Mouse (Mus musculus) forebrain, embryonic 12.5 days (tissue): ENCODE measurements around the gene Jund. TPM values are rescaled to one million over a fixed set of nuclear protein-coding genes. Genes with fewer than 3 reads are reported as not detected.

ENCODE experiments used
- ATAC-seq: fragments of 200-750 bp; cut with Nextera tagmentation; 2 replicates; pipeline ENCODE4 v1.8.0; 2017; ENCODE audit warnings: moderate TSS enrichment; ENCODE audit not compliant: low FRiP score
- H3K27ac ChIP-seq: fragments of 300-500 bp; sonication (generic); 2 replicates; pipeline ENCODE4 v1.5.1; 2016; ENCODE audit warnings: mild to moderate bottlenecking
- H3K27me3 ChIP-seq: fragments of 300-500 bp; sonication (generic); 2 replicates; pipeline ENCODE4 v1.6.1; 2016; ENCODE audit warnings: mild to moderate bottlenecking
- H3K36me3 ChIP-seq: fragments of 300-500 bp; sonication (generic); replicated peaks from 2 replicates; pipeline ENCODE4 v1.6.1; 2016; ENCODE audit warnings: mild to moderate bottlenecking
- H3K4me1 ChIP-seq: fragments of 300-500 bp; sonication (generic); 2 replicates; pipeline ENCODE4 v1.6.1; 2016
- H3K4me2 ChIP-seq: fragments of 300-500 bp; sonication (generic); 2 replicates; pipeline ENCODE4 v1.6.1; 2016; ENCODE audit warnings: mild to moderate bottlenecking, moderate library complexity
- H3K4me3 ChIP-seq: fragments of 300-500 bp; sonication (generic); replicated peaks from 2 replicates; pipeline ENCODE4 v1.5.1; 2016; ENCODE audit warnings: mild to moderate bottlenecking
- H3K9ac ChIP-seq: fragments of 300-500 bp; sonication (generic); 2 replicates; pipeline ENCODE4 v1.6.1; 2016; ENCODE audit warnings: mild to moderate bottlenecking
- H3K9me3 ChIP-seq: fragments of 300-500 bp; sonication (generic); 2 replicates; pipeline ENCODE4 v1.6.1; 2016
- WGBS: fragments of 180-500 bp; shearing (Covaris S2); methylation state at CpG from one replicate; pipeline ENCODE4 v1.1.7; 2016; 5-methylcytosine and 5-hydroxymethylcytosine counted together
- polyA plus RNA-seq: library from polyadenylated mRNA; unstranded; fragments of >200 nt; fragmentation: Nextera tagmentation; extraction: Ambion mirVana; gene quantifications from 2 replicates; pipeline ENCODE4 v1.2.1, GENCODE M21; 2016

The Jund gene
- polyA plus RNA-seq, 1 experiment from 2014 or later, result 165 TPM

GRCm38 (mm10) chr8:70660273-70660725 lies 38.5 kb upstream of the Jund start, which contains the start of gene Pgpep1:
TSS of gene Pgpep1 (minus strand) at chr8:70660388.
- Histone ChIP-seq H3K27me3 (no peaks in the 10 kb centered on the region), H3K4me3 (peak within 1 kb of the TSS; percentile 78), H3K4me1 (peaks cover 51% of the 10 kb centered on the region), H3K9ac (peak within 1 kb of the TSS; percentile 84), H3K9me3 (no peaks in the 10 kb centered on the region), H3K4me2 (peak within 1 kb of the TSS; percentile 91), H3K27ac (peak within 1 kb of the TSS; percentile 54), H3K36me3 (peaks cover 3% of the 10 kb centered on the region; the same call in 1 of the 2 replicates)
- peak; percentile 50; the same call in 1 of the 2 replicates for ATAC-seq
- under 1% methylated on average over 14 of the region's 14 CpGs for WGBS

- 0 out of 2 replicates have a peak overlapping the region, but pooled peaks have one; percentile 13 for H3K27ac ChIP-seq
- no peaks in the 10 kb centered on the region; the same call in 1 of the 2 replicates for H3K9me3 ChIP-seq
- no peak overlapping the region for H3K4me3 ChIP-seq
- H3K27me3 ChIP-seq, result no peaks in the 10 kb centered on the region
- 31% methylated on average over 4 of the region's 4 CpGs for WGBS
- H3K36me3 ChIP-seq, result no peaks in the 10 kb centered on the region
- no peak overlapping the region for H3K9ac ChIP-seq
- H3K4me2 ChIP-seq, result no peak overlapping the region
- H3K4me1 ChIP-seq, result peaks cover 17% of the 10 kb centered on the region
- ATAC-seq, result no peak
Observed at GRCm38 (mm10) chr8:70663691-70664090, 35.1 kb upstream of the Jund start.

DNA sequence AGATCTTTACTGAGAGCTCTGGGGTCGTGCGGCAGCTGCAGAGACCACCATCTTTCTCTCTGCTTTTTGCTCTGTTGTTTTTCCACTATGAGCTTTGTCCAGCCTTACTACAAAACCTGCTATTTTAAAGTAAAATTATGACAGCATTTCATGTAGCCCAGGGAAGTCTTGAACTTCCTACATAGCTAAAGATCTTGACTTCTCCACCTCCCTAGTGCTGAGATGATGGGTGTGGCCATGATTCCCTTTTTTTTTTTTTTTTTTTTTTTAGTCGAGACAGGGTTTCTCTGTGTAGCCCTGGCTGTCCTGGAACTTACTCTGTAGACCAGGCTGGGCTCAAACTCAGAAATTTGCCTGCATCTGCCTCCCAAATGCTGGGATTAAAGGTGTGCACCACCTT lies 34.1 kb upstream of the Jund start:
- no peak overlapping the region for H3K9ac ChIP-seq
- no peak overlapping the region for H3K4me2 ChIP-seq
- H3K4me3 ChIP-seq, result no peak overlapping the region
- no peak overlapping the region for H3K27ac ChIP-seq
- H3K36me3 ChIP-seq, result no peaks in the 10 kb centered on the region
- no peaks in the 10 kb centered on the region; the same call in 1 of the 2 replicates for H3K9me3 ChIP-seq
- 78% methylated on average over 3 of the region's 3 CpGs for WGBS
- ATAC-seq, result no peak
- H3K27me3 ChIP-seq, result no peaks in the 10 kb centered on the region
- peaks cover 10% of the 10 kb centered on the region; the same call in 1 of the 2 replicates for H3K4me1 ChIP-seq

DNA sequence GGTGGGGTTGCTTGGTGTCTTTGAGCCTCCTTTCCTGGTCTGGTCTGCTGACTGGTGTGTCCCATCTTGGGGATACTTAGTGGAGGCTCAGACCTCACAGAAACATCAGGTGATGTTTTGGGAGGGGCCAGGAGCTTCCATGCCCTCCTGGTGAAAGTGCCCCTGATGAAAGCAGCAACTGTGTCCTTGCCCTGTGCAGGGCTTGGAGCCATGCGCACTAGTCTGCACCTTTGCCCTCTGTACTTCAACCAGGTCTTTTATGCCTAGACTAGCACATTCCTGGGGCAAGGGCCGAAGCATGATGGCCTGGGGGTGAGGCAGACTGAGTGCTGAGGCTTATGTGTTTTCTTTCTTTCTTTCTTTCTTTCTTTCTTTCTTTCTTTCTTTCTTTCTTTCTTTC lies 33.1 kb upstream of the Jund start:
- no peaks in the 10 kb centered on the region for H3K36me3 ChIP-seq
- H3K4me3 ChIP-seq, result no peak overlapping the region
- H3K27ac ChIP-seq, result no peak overlapping the region
- ATAC-seq, result no peak
- WGBS, result 95% methylated on average over 2 of the region's 2 CpGs
- no peaks in the 10 kb centered on the region for H3K27me3 ChIP-seq
- peaks cover under 1% of the 10 kb centered on the region; the same call in 1 of the 2 replicates for H3K4me1 ChIP-seq
- H3K4me2 ChIP-seq, result no peak overlapping the region
- H3K9ac ChIP-seq, result no peak overlapping the region
- H3K9me3 ChIP-seq, result no peaks in the 10 kb centered on the region; the same call in 1 of the 2 replicates

DNA sequence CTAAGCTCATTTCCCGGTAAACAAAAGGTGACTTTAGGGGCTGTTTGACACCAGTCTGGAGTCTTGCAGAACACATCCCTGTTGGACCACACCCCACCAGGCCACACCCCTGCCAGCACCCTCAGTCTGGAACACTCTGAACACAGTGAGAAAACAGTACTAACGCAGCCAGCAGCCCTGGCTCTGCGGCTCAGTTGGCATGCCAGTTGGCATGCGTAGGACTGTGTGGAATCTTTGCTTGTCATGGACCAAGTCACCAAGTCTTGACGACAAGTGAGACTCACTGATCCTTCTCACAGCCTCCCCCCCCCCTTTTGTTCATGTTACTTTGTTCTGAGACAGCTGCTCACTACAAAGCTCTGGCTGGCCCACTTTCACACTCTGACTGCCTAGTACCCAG lies 31.7 kb upstream of the Jund start:
- no peak overlapping the region for H3K27ac ChIP-seq
- H3K4me1 ChIP-seq, result no peaks in the 10 kb centered on the region
- no peak for ATAC-seq
- H3K36me3 ChIP-seq, result no peaks in the 10 kb centered on the region
- H3K9ac ChIP-seq, result no peak overlapping the region
- no peak overlapping the region for H3K4me2 ChIP-seq
- no peaks in the 10 kb centered on the region; the same call in 1 of the 2 replicates for H3K9me3 ChIP-seq
- no peaks in the 10 kb centered on the region for H3K27me3 ChIP-seq
- no peak overlapping the region for H3K4me3 ChIP-seq
- 64% methylated on average over 5 of the region's 5 CpGs for WGBS

GRCm38 (mm10) chr8:70671615-70672324 lies 27.0 kb upstream of the Jund start:
- no peak for ATAC-seq
- WGBS, result 59% methylated on average over 10 of the region's 10 CpGs

GRCm38 (mm10) chr8:70672325-70673078 lies 26.2 kb upstream of the Jund start:
- 39% methylated on average over 19 of the region's 19 CpGs for WGBS
- H3K9ac ChIP-seq, result peak overlapping the region; percentile 34; the same call in 1 of the 2 replicates
- peaks cover 19% of the 10 kb centered on the region for H3K4me1 ChIP-seq
- ATAC-seq, result no peak; the same call in 1 of the 2 replicates
- peak overlapping the region; percentile 65 for H3K4me2 ChIP-seq
- H3K36me3 ChIP-seq, result 0 out of 2 replicates have a peak, but pooled peaks cover 9% of the 10 kb centered on the region
- peak overlapping the region; percentile 94 for H3K27ac ChIP-seq
- H3K27me3 ChIP-seq, result no peaks in the 10 kb centered on the region
- H3K9me3 ChIP-seq, result no peaks in the 10 kb centered on the region; the same call in 1 of the 2 replicates
- peak overlapping the region; percentile 62 for H3K4me3 ChIP-seq

More at GRCm38 (mm10) chr8:70671615-70672324, 27.0 kb upstream of the Jund start:
- no peaks in the 10 kb centered on the region; the same call in 1 of the 2 replicates for H3K9me3 ChIP-seq
- no peak overlapping the region for H3K27ac ChIP-seq
- 0 out of 2 replicates have a peak, but pooled peaks cover 5% of the 10 kb centered on the region for H3K36me3 ChIP-seq
- H3K4me3 ChIP-seq, result no peak overlapping the region
- H3K4me2 ChIP-seq, result no peak overlapping the region
- peaks cover 19% of the 10 kb centered on the region for H3K4me1 ChIP-seq
- no peaks in the 10 kb centered on the region for H3K27me3 ChIP-seq
- no peak overlapping the region for H3K9ac ChIP-seq

DNA sequence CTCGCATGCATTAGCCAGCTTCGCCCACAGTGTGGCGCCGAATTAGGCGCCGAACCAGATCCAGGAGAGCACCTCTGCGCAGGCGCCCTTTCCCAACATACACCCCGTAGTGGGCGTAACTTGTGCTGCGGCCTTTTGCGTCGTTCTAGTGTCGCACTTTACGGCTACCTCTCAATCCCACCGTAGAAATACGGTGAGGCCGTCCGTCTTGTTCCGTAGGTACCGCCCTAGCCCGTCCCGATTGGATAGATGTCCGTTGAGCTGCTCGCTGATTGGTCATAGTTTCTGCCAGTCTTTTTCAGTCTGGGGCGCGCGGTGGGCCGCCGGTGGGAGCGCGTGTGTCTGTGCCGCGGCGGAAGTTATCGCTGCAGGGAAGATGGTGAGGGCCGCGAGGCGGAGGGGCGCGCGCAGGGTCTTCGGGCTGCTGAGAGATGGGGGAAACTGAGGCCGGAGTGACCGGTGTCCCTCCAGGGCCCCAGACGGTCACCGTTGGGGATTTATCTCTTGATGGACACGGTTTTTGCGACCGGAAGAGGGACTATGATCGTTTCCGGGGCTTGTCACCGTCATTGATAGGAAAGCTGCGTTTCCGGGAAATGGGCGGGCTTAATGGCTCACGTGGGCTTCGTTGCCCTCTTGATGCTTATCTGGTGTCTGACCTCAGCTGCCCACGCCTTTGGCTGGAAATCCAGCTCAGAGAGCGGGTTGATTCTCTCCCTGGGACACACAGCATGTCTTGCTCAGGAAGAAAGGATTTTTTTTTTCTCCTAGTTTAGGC lies 25.5 kb upstream of the Jund start, which contains the start of gene Lsm4:
Gene Lsm4, plus strand, starts transcription at position 170 of the 778 bp plus-strand sequence.
- Histone ChIP-seq H3K4me3 (peak within 1 kb of the TSS; percentile 62), H3K4me2 (peak within 1 kb of the TSS; percentile 65), H3K36me3 (peaks cover 16% of the 10 kb centered on the region), H3K9me3 (no peaks in the 10 kb centered on the region; the same call in 1 of the 2 replicates), H3K9ac (peak within 1 kb of the TSS; percentile 65), H3K27me3 (no peaks in the 10 kb centered on the region), H3K4me1 (peaks cover 19% of the 10 kb centered on the region), H3K27ac (peak within 1 kb of the TSS; percentile 94)
- peak; percentile 98 for ATAC-seq
- WGBS, result under 1% methylated on average over 60 of the region's 60 CpGs

DNA sequence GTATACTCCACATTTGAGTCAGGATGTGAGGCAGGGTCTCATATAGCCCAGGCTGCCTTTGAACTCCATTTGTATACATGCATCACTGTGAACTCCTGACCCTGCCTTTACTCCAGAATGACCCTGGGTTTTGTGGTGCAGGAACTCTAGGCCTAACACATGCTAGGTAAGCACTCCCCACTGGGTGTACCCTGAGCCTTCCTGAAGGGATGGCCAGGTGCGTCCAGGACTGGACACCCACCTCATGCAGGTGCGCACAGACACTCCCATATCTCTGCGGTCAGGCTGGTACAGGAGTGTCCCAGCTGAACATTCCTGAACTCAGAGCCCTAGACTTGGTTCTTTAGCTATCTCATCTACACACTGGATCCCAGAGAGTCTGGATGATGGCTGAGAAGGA lies 24.6 kb upstream of the Jund start:
- 0 out of 2 replicates have a peak, but pooled peaks have one; percentile 7 for ATAC-seq
- Histone ChIP-seq H3K27ac (peak overlapping the region; percentile 94), H3K36me3 (peaks cover 25% of the 10 kb centered on the region), H3K4me1 (peaks cover 19% of the 10 kb centered on the region), H3K4me3 (peak overlapping the region; percentile 62), H3K4me2 (peak overlapping the region; percentile 65), H3K27me3 (no peaks in the 10 kb centered on the region), H3K9me3 (no peaks in the 10 kb centered on the region), H3K9ac (peak overlapping the region; percentile 65)
- WGBS, result 91% methylated on average over 3 of the region's 3 CpGs

GRCm38 (mm10) chr8:70674716-70675115 lies 24.0 kb upstream of the Jund start:
- peaks cover 19% of the 10 kb centered on the region for H3K4me1 ChIP-seq
- H3K27me3 ChIP-seq, result no peaks in the 10 kb centered on the region
- peak overlapping the region; percentile 65 for H3K4me2 ChIP-seq
- ATAC-seq, result no peak
- H3K9me3 ChIP-seq, result no peaks in the 10 kb centered on the region
- H3K36me3 ChIP-seq, result peaks cover 31% of the 10 kb centered on the region
- peak overlapping the region; percentile 65; the same call in 1 of the 2 replicates for H3K9ac ChIP-seq
- no peak overlapping the region for H3K4me3 ChIP-seq
- H3K27ac ChIP-seq, result no peak overlapping the region
- WGBS, result 86% methylated on average over 4 of the region's 4 CpGs

DNA sequence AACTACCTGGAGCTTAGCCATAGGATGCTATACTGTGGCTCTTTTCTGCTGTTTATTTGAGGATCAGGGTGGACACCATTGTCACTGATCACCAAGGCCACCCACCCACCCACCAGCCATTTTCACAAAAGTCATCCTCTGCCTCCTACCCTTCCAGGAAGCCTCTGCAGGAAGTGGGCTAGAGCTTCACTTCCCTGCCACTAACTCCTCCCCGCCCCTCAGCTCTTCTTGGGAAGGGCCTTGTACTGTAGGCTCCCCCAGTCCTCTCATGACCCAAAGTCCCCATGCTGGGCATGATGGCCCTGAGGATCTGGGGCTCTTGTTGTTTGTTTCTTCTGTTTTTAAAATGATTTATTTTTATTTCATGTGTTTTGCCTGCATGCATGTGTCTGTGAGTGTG lies 23.4 kb upstream of the Jund start:
- Histone ChIP-seq H3K9ac (no peak overlapping the region), H3K27ac (no peak overlapping the region), H3K36me3 (peaks cover 34% of the 10 kb centered on the region), H3K4me3 (no peak overlapping the region), H3K9me3 (no peaks in the 10 kb centered on the region), H3K4me1 (peaks cover 19% of the 10 kb centered on the region), H3K27me3 (no peaks in the 10 kb centered on the region), H3K4me2 (no peak overlapping the region)
- 95% methylated on average over 1 of the region's 1 CpGs for WGBS
- no peak for ATAC-seq
